ENCODE assay signal across 12 mouse cellular contexts in genomic region chr14:29015896-29016295, GRCm38 (mm10). TPM values are rescaled to one million over a fixed set of nuclear protein-coding genes. Genes with fewer than 3 reads are reported as not detected.
DNase-seq lines count a peak whose midpoint lies in the region; ATAC-seq and TF ChIP-seq lines count a peak whose summit lies in the region.
"Had no signal": no experiment of that assay in that cellular context is flagged by ENCODE, and none has a peak within 500 bp of the region (broad histone marks: within the 10 kb centered on the region; RNA-seq: fewer than 3 reads in every experiment).

No protein-coding gene starts in this region.

- no peak overlapping the region for H3K4me2 ChIP-seq in forebrain, embryonic 13.5 days
- H3K4me2 ChIP-seq in hindbrain, embryonic 11.5 days (replicated peaks; ENCODE audit: low read depth, low read length) = no peak overlapping the region
- H3K4me2 ChIP-seq in liver, postnatal 0 days (ENCODE audit: low read depth, low read length) = no peak overlapping the region
- no peak overlapping the region for H3K4me2 ChIP-seq in lung, postnatal 0 days (replicated peaks; ENCODE audit: low read depth, low read length)
- H3K4me2 ChIP-seq: embryonic facial prominence, embryonic 12.5 days had no signal

- 31% methylated on average over 5 of the region's 5 CpGs for WGBS in forebrain, embryonic 10.5 days
- 33% methylated on average over 5 of the region's 5 CpGs for WGBS in forebrain, embryonic 13.5 days
- WGBS in hindbrain, embryonic 11.5 days = 25% methylated on average over 5 of the region's 5 CpGs
- WGBS in liver, postnatal 0 days (ENCODE audit: insufficient replicate concordance) = 45% methylated on average over 5 of the region's 5 CpGs
- 44% methylated on average over 5 of the region's 5 CpGs for WGBS in lung, postnatal 0 days

- H3K27ac ChIP-seq in forebrain, embryonic 10.5 days = peak overlapping the region; percentile 62
- no peak overlapping the region for H3K27ac ChIP-seq in forebrain, embryonic 13.5 days
- peak overlapping the region; percentile 0; the same call in 1 of the 2 replicates for H3K27ac ChIP-seq in hindbrain, embryonic 11.5 days (ENCODE audit: low read depth, low read length)
- peak overlapping the region; percentile 74 for H3K27ac ChIP-seq in liver, postnatal 0 days (ENCODE audit: low read depth)
- H3K27ac ChIP-seq in lung, postnatal 0 days (ENCODE audit: low read length) = no peak overlapping the region
- H3K27ac ChIP-seq: embryonic facial prominence, embryonic 12.5 days had no signal

- DNase-seq in forebrain, embryonic 10.5 days (ENCODE audit: extremely low spot score, low spot score) = peak; percentile 51
- peak; percentile 12 for DNase-seq in ZHBTc4 (ENCODE audit: low read depth, low spot score)
- DNase-seq in hindbrain, embryonic 11.5 days (ENCODE audit: low spot score) = peak; percentile 85
- peak; percentile 44 for DNase-seq in liver, postnatal 0 days
- DNase-seq in lung, postnatal 0 days (ENCODE audit: low spot score) = no peak
- DNase-seq in heart, postnatal 10 days = no peak
- no peak for DNase-seq in ovary, postnatal 14 days (ENCODE audit: low spot score)
- DNase-seq: thymus, postnatal 25 days had no signal

- peaks cover 38% of the 10 kb centered on the region for H3K4me1 ChIP-seq in forebrain, embryonic 10.5 days
- peaks cover 7% of the 10 kb centered on the region for H3K4me1 ChIP-seq in forebrain, embryonic 13.5 days
- H3K4me1 ChIP-seq in hindbrain, embryonic 11.5 days (replicated peaks; ENCODE audit: control insufficient read depth, insufficient read depth, low read length) = peaks cover 5% of the 10 kb centered on the region
- peaks cover 16% of the 10 kb centered on the region for H3K4me1 ChIP-seq in liver, postnatal 0 days (ENCODE audit: insufficient read depth)
- H3K4me1 ChIP-seq in lung, postnatal 0 days (ENCODE audit: insufficient read depth, low read depth, low read length) = no peaks in the 10 kb centered on the region

- no peak overlapping the region for H3K9ac ChIP-seq in forebrain, embryonic 13.5 days
- H3K9ac ChIP-seq in hindbrain, embryonic 11.5 days (ENCODE audit: low read depth, low read length) = no peak overlapping the region
- H3K9ac ChIP-seq in liver, postnatal 0 days (replicated peaks) = no peak overlapping the region
- H3K9ac ChIP-seq in lung, postnatal 0 days (replicated peaks; ENCODE audit: low read depth) = no peak overlapping the region
- H3K9ac ChIP-seq: embryonic facial prominence, embryonic 12.5 days had no signal

- no peak for TF ChIP-seq CTCF in liver, postnatal 0 days (IDR thresholded peaks at IDR 0.05; ENCODE audit: low read depth)
- no peak for TF ChIP-seq CTCF in lung, postnatal 0 days (IDR thresholded peaks at IDR 0.05)

- peaks cover 41% of the 10 kb centered on the region for H3K27me3 ChIP-seq in forebrain, embryonic 10.5 days (ENCODE audit: poor library complexity, severe bottlenecking)
- H3K27me3 ChIP-seq in forebrain, embryonic 13.5 days = no peaks in the 10 kb centered on the region
- H3K27me3 ChIP-seq in hindbrain, embryonic 11.5 days (ENCODE audit: control insufficient read depth, insufficient read depth, low read length) = no peaks in the 10 kb centered on the region
- H3K27me3 ChIP-seq in liver, postnatal 0 days (ENCODE audit: insufficient read depth, low read length) = no peaks in the 10 kb centered on the region
- H3K27me3 ChIP-seq in lung, postnatal 0 days (replicated peaks; ENCODE audit: insufficient read depth, low read length) = no peaks in the 10 kb centered on the region
- H3K27me3 ChIP-seq: embryonic facial prominence, embryonic 12.5 days had no signal

- H3K4me3 ChIP-seq in forebrain, embryonic 10.5 days = no peak overlapping the region
- H3K4me3 ChIP-seq in forebrain, embryonic 13.5 days = no peak overlapping the region
- no peak overlapping the region for H3K4me3 ChIP-seq in hindbrain, embryonic 11.5 days (ENCODE audit: low read depth, low read length)
- no peak overlapping the region for H3K4me3 ChIP-seq in liver, postnatal 0 days (ENCODE audit: low read depth, low read length)
- H3K4me3 ChIP-seq in lung, postnatal 0 days (ENCODE audit: low read depth, low read length) = no peak overlapping the region
- H3K4me3 ChIP-seq: embryonic facial prominence, embryonic 12.5 days had no signal

- no peak for ATAC-seq in forebrain, embryonic 13.5 days
- ATAC-seq in hindbrain, embryonic 11.5 days (ENCODE audit: low FRiP score) = peak; percentile 77
- peak; percentile 90 for ATAC-seq in liver, postnatal 0 days
- no peak for ATAC-seq in lung, postnatal 0 days

- H3K9me3 ChIP-seq in forebrain, embryonic 10.5 days = no peaks in the 10 kb centered on the region
- no peaks in the 10 kb centered on the region for H3K9me3 ChIP-seq in forebrain, embryonic 13.5 days (replicated peaks)
- no peaks in the 10 kb centered on the region for H3K9me3 ChIP-seq in hindbrain, embryonic 11.5 days (ENCODE audit: control insufficient read depth, low read length)
- H3K9me3 ChIP-seq in liver, postnatal 0 days (ENCODE audit: low read length) = no peaks in the 10 kb centered on the region
- H3K9me3 ChIP-seq in lung, postnatal 0 days (ENCODE audit: low read length) = no peaks in the 10 kb centered on the region
- H3K9me3 ChIP-seq: embryonic facial prominence, embryonic 12.5 days had no signal

- intact Hi-C loops in heart, postnatal 10 days (cut with DNase I) = no loop called here

- peak; percentile 51; the same call in 1 of the 2 replicates for TF ChIP-seq EP300 in liver, postnatal 0 days (IDR thresholded peaks at IDR 0.05; ENCODE audit: low read depth)
- no peak for TF ChIP-seq EP300 in lung, postnatal 0 days (IDR thresholded peaks at IDR 0.05)

- H3K36me3 ChIP-seq in forebrain, embryonic 10.5 days (replicated peaks) = no peaks in the 10 kb centered on the region
- no peaks in the 10 kb centered on the region for H3K36me3 ChIP-seq in forebrain, embryonic 13.5 days (ENCODE audit: poor library complexity, severe bottlenecking)
- no peaks in the 10 kb centered on the region for H3K36me3 ChIP-seq in hindbrain, embryonic 11.5 days (ENCODE audit: control insufficient read depth, insufficient read depth, low read length)
- H3K36me3 ChIP-seq in liver, postnatal 0 days (replicated peaks; ENCODE audit: insufficient read depth, low read length) = no peaks in the 10 kb centered on the region
- no peaks in the 10 kb centered on the region for H3K36me3 ChIP-seq in lung, postnatal 0 days (ENCODE audit: insufficient read depth, low read length)
- H3K36me3 ChIP-seq: embryonic facial prominence, embryonic 12.5 days had no signal

RNA-seq across cellular contexts. Expression of gene Lrtm1, which starts 2.1 kb away (rescaled TPM):
- polyA plus RNA-seq in forebrain, embryonic 10.5 days (2016; fragmentation: Nextera tagmentation; extraction: Ambion mirVana) = 0.76 and 1.3 TPM in 2 replicates
- polyA plus RNA-seq in forebrain, embryonic 13.5 days (2015; fragmentation: Nextera tagmentation; extraction: Ambion mirVana) = 0.18 and 0.26 TPM in 2 replicates
- 0.36 and 0.62 TPM in 2 replicates for polyA plus RNA-seq in hindbrain, embryonic 11.5 days (2014; fragmentation: Nextera tagmentation; extraction: Ambion mirVana)
- 1.6 and 1.7 TPM in 2 replicates for polyA plus RNA-seq in liver, postnatal 0 days (2015; fragmentation: Nextera tagmentation; extraction: Ambion mirVana)
- 0.02 TPM in 1 of 2 replicates, not detected in the other for polyA plus RNA-seq in lung, postnatal 0 days (2015; fragmentation: Nextera tagmentation; extraction: Ambion mirVana)
- 100 to 1,000 TPM; 112 to 117 TPM for total RNA-seq in heart, postnatal 10 days (2021)
- total RNA-seq: neutrophil, adult 5-6 weeks had no signal
- polyA plus RNA-seq: C2C12 had no signal

Comparison
In these comparisons a context has a peak if more than half of its experiments do, and no peak if none do; other contexts are left out.
1. H3K27ac ChIP-seq: peak in forebrain, embryonic 10.5 days (single experiment), hindbrain, embryonic 11.5 days (single experiment) and liver, postnatal 0 days (single experiment); none in forebrain, embryonic 13.5 days (single experiment) and lung, postnatal 0 days (single experiment).
2. DNase-seq: peak in forebrain, embryonic 10.5 days (single experiment), ZHBTc4 (single experiment), hindbrain, embryonic 11.5 days (single experiment) and liver, postnatal 0 days (single experiment); none in lung, postnatal 0 days (single experiment), heart, postnatal 10 days (0 of 2) and ovary, postnatal 14 days (single experiment).
3. ATAC-seq: peak in hindbrain, embryonic 11.5 days (single experiment) and liver, postnatal 0 days (single experiment); none in forebrain, embryonic 13.5 days (single experiment) and lung, postnatal 0 days (single experiment).